Mouse (Mus musculus): ENCODE data around the gene Cald1. TPM values are rescaled to one million over a fixed set of nuclear protein-coding genes. Genes with fewer than 3 reads are reported as not detected.

The Cald1 gene
- polyA plus RNA-seq, 1 experiment = 4.4 TPM

DNA sequence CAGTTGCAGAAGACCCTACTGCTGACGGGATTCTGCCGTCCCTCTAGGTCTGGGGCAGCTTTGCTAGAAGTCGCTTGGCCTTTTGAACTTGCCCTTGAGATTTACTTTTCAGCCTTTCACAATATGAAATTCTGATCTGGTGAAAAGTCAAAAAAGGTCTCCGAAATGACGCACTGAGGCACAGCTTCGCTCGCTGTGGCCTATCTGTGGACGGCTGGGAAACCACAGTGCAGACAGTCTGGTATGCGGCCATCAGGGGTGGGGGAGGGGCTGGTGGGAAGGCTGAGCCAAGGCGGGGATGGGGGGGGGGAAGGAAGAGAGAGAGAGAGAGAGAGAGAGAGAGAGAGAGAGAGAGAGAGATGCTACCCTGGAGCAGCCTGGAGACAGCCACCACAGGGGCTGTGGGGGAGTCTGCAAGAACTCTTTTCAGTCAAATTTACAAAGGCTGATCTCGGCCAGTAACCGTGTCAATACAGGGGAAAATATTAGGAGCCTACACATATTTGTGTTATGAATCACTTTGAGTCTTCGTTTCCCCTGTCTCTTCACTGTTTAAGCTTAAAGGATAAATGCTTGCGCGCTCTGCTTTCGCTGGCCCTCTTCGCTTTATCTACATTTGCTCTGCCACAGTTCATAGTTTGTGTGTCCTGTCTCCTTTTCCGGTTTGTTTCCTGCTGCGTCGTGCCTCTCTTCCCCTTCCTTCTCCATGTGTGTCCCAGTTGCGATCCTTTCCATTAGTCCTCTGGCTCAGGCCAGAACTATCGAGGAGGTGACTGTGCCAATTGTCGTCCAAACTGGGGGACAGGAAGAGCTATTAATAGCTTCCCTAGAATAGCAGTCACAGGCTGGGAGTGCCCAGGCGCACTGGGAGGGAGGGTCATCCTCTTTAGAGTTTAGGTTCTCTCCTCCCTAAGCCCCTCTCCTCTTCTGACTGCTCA is 11.9 kb downstream of the Cald1 start:
- DNase-seq = no peak
- Histone ChIP-seq H3K4me1 (replicated peaks; ENCODE audit: control insufficient read depth, insufficient read depth, low read length) (peaks cover 4% of the 10 kb centered on the region; the same call in 1 of the 2 replicates), H3K27ac (ENCODE audit: control insufficient read depth, insufficient read depth, low read length) (no peak overlapping the region), H3K4me3 (ENCODE audit: control insufficient read depth, insufficient read depth, low read length) (no peak overlapping the region), H3K36me3 (ENCODE audit: control insufficient read depth, insufficient read depth, low read length) (no peaks in the 10 kb centered on the region), H3K27me3 (ENCODE audit: control insufficient read depth, insufficient read depth, low read length) (no peaks in the 10 kb centered on the region)
- WGBS = 20% methylated on average over 24 of the region's 24 CpGs
- no peak for TF ChIP-seq CTCF (IDR thresholded peaks at IDR 0.05; ENCODE audit: borderline replicate concordance, control insufficient read depth, extremely low read depth, insufficient read depth, low read length, poor library complexity)
- no peak for TF ChIP-seq POLR2A (IDR thresholded peaks at IDR 0.05; ENCODE audit: control insufficient read depth, extremely low read depth, insufficient read depth, low read length, poor library complexity)

DNA sequence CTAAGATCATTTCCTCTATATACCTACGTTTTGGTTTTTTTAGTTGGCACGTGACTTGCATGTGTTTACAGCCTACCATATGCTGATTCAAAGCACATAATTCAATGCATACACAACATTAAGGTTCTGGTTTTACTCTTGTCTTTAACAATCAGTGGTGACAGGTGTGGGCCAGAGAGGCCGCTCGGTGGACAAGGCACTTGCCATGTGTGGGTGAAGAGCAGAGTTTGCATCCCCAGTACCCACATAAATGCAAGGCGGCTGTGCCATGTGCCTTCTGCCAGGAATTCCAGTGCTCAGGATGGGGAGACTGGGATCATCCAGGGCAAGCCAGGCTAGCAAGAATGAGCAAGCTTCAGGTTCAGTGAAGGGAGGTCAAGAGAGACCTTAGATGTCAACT is 14.8 kb downstream of the Cald1 start:
- H3K27me3 ChIP-seq (ENCODE audit: control insufficient read depth, insufficient read depth, low read length) = no peaks in the 10 kb centered on the region
- no peak for DNase-seq
- WGBS = 96% methylated on average over 5 of the region's 5 CpGs

DNA sequence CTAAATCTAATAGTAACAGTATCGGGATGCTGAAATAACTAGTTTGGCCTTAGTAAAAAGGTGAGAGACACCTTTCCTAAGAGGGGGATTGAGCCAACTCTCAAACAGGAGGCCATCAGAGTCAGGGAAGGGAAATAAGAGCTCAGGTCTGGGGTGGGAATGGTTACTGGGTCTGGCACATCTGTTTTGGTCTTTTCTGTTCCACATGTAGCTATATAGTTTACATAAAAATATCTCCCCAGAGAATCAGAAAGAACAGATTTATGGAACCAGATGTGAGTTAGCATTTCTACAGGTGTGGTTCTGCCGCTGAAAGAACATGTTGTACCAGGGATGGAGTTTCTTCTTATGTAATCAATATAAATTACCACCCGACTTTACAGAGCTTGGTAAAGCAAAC is 17.1 kb downstream of the Cald1 start:
- 94% methylated on average over 3 of the region's 3 CpGs for WGBS
- no peaks in the 10 kb centered on the region for H3K36me3 ChIP-seq (ENCODE audit: control insufficient read depth, insufficient read depth, low read length)
- peaks cover 2% of the 10 kb centered on the region; the same call in 1 of the 2 replicates for H3K4me1 ChIP-seq (replicated peaks; ENCODE audit: control insufficient read depth, insufficient read depth, low read length)
- no peak overlapping the region for H3K27ac ChIP-seq (ENCODE audit: control insufficient read depth, insufficient read depth, low read length)
- no peak for DNase-seq
- TF ChIP-seq POLR2A (IDR thresholded peaks at IDR 0.05; ENCODE audit: control insufficient read depth, extremely low read depth, insufficient read depth, low read length, poor library complexity) (no peak), CTCF (IDR thresholded peaks at IDR 0.05; ENCODE audit: borderline replicate concordance, control insufficient read depth, extremely low read depth, insufficient read depth, low read length, poor library complexity) (no peak)
- H3K27me3 ChIP-seq (ENCODE audit: control insufficient read depth, insufficient read depth, low read length) = no peaks in the 10 kb centered on the region
- no peak overlapping the region for H3K4me3 ChIP-seq (ENCODE audit: control insufficient read depth, insufficient read depth, low read length)

More for the DNA sequence above, 14.8 kb downstream of the Cald1 start:
- TF ChIP-seq CTCF (IDR thresholded peaks at IDR 0.05; ENCODE audit: borderline replicate concordance, control insufficient read depth, extremely low read depth, insufficient read depth, low read length, poor library complexity) (no peak), POLR2A (IDR thresholded peaks at IDR 0.05; ENCODE audit: control insufficient read depth, extremely low read depth, insufficient read depth, low read length, poor library complexity) (no peak)
- H3K4me3 ChIP-seq (ENCODE audit: control insufficient read depth, insufficient read depth, low read length) = no peak overlapping the region
- H3K4me1 ChIP-seq (replicated peaks; ENCODE audit: control insufficient read depth, insufficient read depth, low read length) = peaks cover 4% of the 10 kb centered on the region; the same call in 1 of the 2 replicates
- H3K27ac ChIP-seq (ENCODE audit: control insufficient read depth, insufficient read depth, low read length) = no peak overlapping the region
- H3K36me3 ChIP-seq (ENCODE audit: control insufficient read depth, insufficient read depth, low read length) = no peaks in the 10 kb centered on the region

DNA sequence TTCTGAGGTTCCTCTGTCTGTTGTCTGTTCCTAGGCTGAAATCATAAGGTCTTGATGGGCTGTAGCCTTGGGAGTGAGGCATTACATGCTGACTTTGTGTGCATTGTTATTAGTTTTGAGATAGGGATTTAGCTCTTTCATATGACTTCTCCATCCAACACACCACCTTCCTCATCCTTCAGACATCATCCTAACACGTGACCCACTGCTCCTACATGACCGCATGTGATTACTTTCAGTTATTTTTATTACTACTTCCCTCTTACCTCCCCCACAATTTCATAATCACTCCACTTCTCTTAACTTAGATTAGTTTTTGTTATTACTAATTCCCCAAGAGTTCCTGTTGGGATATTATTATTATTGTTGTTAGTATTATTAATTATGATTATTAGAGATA is 21.2 kb downstream of the Cald1 start:
- WGBS = 70% methylated on average over 2 of the region's 2 CpGs
- TF ChIP-seq POLR2A (IDR thresholded peaks at IDR 0.05; ENCODE audit: control insufficient read depth, extremely low read depth, insufficient read depth, low read length, poor library complexity) (no peak), CTCF (IDR thresholded peaks at IDR 0.05; ENCODE audit: borderline replicate concordance, control insufficient read depth, extremely low read depth, insufficient read depth, low read length, poor library complexity) (no peak)

DNA sequence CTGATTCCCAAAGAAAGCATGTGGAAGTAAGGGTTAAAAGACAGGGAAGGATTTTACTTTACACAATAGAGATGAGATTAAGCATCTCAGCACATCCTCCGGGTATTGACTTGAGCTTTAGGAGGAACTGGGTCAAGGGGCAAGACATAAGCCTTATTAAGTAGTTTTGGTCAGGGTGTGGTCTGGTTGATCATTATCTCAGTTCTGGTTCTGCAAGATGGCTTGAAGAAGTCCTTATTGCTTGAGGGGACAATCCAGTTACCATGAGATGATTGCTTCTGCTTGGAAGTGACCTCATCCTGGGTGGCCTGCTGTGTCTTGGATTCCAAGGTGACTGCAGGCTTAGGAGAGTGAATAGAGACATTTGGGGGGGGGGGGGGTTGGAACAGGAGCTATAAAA is 21.9 kb downstream of the Cald1 start:
- WGBS = 97% methylated on average over 1 of the region's 1 CpGs
- H3K36me3 ChIP-seq (ENCODE audit: control insufficient read depth, insufficient read depth, low read length) = no peaks in the 10 kb centered on the region
- no peaks in the 10 kb centered on the region; the same call in 1 of the 2 replicates for H3K4me1 ChIP-seq (replicated peaks; ENCODE audit: control insufficient read depth, insufficient read depth, low read length)
- H3K4me3 ChIP-seq (ENCODE audit: control insufficient read depth, insufficient read depth, low read length) = no peak overlapping the region
- H3K27me3 ChIP-seq (ENCODE audit: control insufficient read depth, insufficient read depth, low read length) = no peaks in the 10 kb centered on the region
- TF ChIP-seq CTCF (IDR thresholded peaks at IDR 0.05; ENCODE audit: borderline replicate concordance, control insufficient read depth, extremely low read depth, insufficient read depth, low read length, poor library complexity) (no peak), POLR2A (IDR thresholded peaks at IDR 0.05; ENCODE audit: control insufficient read depth, extremely low read depth, insufficient read depth, low read length, poor library complexity) (no peak)
- DNase-seq = no peak
- no peak overlapping the region for H3K27ac ChIP-seq (ENCODE audit: control insufficient read depth, insufficient read depth, low read length)

More for the DNA sequence above, 21.2 kb downstream of the Cald1 start:
- Histone ChIP-seq H3K36me3 (ENCODE audit: control insufficient read depth, insufficient read depth, low read length) (no peaks in the 10 kb centered on the region), H3K4me3 (ENCODE audit: control insufficient read depth, insufficient read depth, low read length) (no peak overlapping the region), H3K4me1 (replicated peaks; ENCODE audit: control insufficient read depth, insufficient read depth, low read length) (no peaks in the 10 kb centered on the region; the same call in 1 of the 2 replicates), H3K27ac (ENCODE audit: control insufficient read depth, insufficient read depth, low read length) (no peak overlapping the region), H3K27me3 (ENCODE audit: control insufficient read depth, insufficient read depth, low read length) (no peaks in the 10 kb centered on the region)
- DNase-seq = no peak

DNA sequence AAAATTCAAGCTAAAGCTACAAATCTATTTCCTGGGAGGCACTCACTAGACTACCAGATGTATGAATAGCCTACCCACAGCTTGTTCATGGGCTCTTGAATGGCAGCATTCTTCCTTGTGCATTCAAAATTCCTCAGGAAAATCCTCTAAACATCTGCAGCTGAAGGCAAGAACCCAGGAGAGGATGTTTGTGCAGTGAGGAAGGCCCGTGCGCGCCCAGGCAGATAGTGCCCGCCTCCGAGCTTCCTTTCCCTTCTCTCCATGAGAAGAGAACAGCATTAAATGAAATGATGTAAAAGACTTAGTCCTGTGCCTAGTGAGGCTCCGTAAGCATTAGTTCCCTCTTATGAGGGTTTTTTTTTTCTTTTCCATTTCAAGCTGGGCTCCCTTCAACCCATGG is 24.6 kb downstream of the Cald1 start:
- no peak overlapping the region for H3K4me3 ChIP-seq (ENCODE audit: control insufficient read depth, insufficient read depth, low read length)
- H3K27ac ChIP-seq (ENCODE audit: control insufficient read depth, insufficient read depth, low read length) = no peak overlapping the region
- H3K36me3 ChIP-seq (ENCODE audit: control insufficient read depth, insufficient read depth, low read length) = no peaks in the 10 kb centered on the region
- 93% methylated on average over 6 of the region's 6 CpGs for WGBS
- no peak for DNase-seq
- no peak for TF ChIP-seq POLR2A (IDR thresholded peaks at IDR 0.05; ENCODE audit: control insufficient read depth, extremely low read depth, insufficient read depth, low read length, poor library complexity)
- no peak for TF ChIP-seq CTCF (IDR thresholded peaks at IDR 0.05; ENCODE audit: borderline replicate concordance, control insufficient read depth, extremely low read depth, insufficient read depth, low read length, poor library complexity)
- no peaks in the 10 kb centered on the region; the same call in 1 of the 2 replicates for H3K4me1 ChIP-seq (replicated peaks; ENCODE audit: control insufficient read depth, insufficient read depth, low read length)
- no peaks in the 10 kb centered on the region for H3K27me3 ChIP-seq (ENCODE audit: control insufficient read depth, insufficient read depth, low read length)
